Mouse (Mus musculus): ENCODE results near the gene Dpp6.

Gene Dpp6

DNA sequence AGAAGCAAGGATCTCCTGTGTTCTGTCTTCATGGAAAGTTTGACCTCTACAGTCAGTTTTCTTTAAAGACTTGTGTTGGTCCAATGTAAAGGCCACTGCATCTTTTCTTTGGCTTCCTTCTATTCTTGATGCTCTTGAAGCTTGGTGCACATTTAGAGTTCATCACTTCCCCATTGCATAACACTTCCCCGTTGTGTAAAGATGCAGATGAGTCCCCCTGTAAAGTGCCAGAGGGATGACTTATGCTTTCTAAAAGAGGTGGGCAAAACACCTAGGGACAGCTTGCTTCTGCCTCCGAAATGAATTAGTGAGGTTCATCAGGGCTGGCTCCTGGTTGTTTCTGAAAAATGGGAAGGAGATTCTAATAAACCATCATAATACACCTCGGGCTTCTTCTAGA is 553.8 kb downstream of the Dpp6 start:
- DNase-seq (ENCODE audit: low read depth, low spot score): no peak

DNA sequence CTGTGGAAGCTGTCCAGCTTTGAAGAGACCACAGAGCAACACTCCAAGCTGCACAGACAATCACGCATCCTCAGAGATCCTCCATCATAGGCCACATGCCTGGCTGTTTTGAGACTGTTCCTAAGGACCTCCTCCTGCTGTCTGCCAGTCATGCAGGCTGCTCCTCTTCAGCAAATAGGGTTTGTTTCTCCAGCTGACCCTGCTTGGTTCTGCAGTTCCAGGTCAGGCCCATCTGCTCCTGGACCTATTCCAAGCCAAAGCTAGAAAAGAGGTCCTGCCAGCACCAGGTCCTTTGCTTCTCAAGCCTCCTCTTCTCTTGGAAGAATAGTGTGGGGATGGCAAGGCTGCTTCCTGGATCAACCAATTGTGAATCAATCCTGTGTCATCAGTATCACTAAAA is 556.9 kb downstream of the Dpp6 start:
- DNase-seq (ENCODE audit: low read depth, low spot score): no peak

GRCm38 (mm10) chr5:27375841-27376240 is 558.8 kb downstream of the Dpp6 start:
- no peak for DNase-seq (ENCODE audit: low read depth, low spot score)

- DNase-seq (ENCODE audit: low read depth, low spot score): no peak
Measured at GRCm38 (mm10) chr5:27380656-27381385, 563.8 kb downstream of the Dpp6 start.

DNA sequence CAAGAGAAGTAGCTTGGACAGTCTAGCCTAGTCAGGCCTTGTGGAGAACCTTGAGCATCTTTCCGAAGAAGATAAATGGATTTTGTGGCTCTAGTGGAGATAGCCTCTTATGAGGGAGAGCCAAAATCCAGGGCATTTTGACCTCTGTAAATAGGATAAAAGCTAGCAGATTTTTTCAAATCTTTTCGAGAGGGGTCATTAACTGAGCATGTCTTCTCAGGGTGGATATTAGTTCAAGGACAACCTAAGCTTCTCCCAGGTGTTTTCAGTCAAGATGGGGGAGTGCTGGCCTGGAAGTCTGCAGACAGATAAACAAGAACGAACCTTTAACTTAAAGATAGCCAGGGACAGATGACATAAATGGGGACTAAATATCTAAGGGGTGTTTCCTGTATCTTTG is 581.4 kb downstream of the Dpp6 start:
- no peak for DNase-seq (ENCODE audit: low read depth, low spot score)

- DNase-seq (ENCODE audit: low read depth, low spot score): no peak
Measured at GRCm38 (mm10) chr5:27399111-27399510, 582.1 kb downstream of the Dpp6 start.

GRCm38 (mm10) chr5:27402616-27403015 is 585.6 kb downstream of the Dpp6 start:
- DNase-seq (ENCODE audit: low read depth, low spot score): no peak

DNA sequence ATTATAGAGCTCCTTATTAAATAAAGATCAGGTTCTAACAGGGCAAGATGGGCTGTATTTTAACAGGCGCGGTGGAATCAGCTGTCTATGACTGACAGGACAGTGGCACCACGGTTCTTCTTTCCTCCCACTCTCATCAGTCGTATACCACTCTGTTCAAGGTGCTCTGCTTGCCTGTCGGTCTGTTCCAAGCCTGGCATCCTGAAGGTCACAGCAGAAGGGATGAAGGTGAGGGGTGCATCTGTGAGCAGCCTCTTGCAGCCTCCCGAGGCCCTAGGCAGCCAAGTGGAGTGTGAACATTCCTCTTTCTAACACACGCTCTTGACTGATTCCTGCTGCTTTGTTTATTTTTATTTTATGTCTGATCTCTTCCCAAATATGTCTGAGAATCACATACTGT is 591.9 kb downstream of the Dpp6 start:
- no peak for DNase-seq (ENCODE audit: low read depth, low spot score)

DNA sequence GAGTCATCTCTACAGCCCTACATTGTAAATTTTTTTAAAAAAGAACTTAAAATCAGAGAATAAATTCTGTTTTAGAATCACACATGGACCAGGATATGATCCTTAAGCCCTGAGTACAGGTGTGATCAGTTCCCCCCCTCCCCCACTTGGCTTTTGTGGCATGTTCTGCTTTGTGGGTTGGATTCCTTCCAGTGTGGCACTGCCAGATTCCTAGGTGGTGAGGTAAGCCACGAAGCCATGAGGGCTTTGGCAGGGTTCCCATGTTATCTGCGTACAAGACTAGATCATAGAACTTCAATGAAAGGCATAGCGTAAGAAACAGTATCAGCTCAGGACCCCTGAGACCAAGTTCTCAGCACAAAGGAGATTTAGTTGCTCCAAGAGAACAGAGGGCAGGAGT is 596.0 kb downstream of the Dpp6 start:
- DNase-seq (ENCODE audit: low read depth, low spot score): peak; percentile 6

GRCm38 (mm10) chr5:27415518-27415917 is 598.5 kb downstream of the Dpp6 start:
- no peak for DNase-seq (ENCODE audit: low read depth, low spot score)

DNA sequence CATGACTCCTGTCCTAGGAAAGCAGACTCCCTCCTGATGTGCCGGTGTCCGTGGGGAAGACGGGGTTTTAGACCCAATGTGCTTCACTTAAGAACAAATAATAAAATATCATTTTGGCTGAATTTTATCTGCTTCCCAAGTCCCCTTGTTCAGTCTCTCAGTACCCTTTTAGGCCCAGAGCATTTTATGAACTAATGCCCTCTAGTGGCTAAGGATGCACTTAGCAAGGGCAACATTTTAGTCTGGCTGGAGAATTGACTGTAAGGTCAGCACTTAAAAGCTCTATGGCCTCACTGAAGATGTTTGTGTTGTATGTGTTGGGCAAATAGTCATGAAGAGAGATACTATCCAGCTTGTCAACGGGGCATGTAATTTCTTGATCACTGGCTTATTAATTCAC is 599.6 kb downstream of the Dpp6 start:
- DNase-seq (ENCODE audit: low read depth, low spot score): peak; percentile 1

DNA sequence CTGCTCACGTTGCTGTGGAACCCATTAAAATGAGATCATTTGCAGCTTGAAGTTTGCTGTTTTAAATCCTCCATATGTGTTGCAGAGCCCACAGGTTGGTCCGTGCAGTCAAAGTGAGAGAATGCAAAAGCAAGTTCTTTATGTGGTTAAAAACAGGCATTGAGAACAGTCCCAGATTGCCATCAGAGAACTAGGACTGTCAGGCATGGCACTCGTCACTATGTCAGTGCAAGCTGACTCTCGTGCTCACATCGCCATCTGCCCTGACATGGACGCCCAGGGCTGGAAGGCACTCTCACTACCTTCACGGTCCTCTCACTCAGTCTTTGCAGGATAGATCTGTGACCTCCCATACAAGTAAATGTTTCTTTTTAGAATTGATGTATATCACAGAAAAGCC is 600.4 kb downstream of the Dpp6 start:
- DNase-seq (ENCODE audit: low read depth, low spot score): no peak

DNA sequence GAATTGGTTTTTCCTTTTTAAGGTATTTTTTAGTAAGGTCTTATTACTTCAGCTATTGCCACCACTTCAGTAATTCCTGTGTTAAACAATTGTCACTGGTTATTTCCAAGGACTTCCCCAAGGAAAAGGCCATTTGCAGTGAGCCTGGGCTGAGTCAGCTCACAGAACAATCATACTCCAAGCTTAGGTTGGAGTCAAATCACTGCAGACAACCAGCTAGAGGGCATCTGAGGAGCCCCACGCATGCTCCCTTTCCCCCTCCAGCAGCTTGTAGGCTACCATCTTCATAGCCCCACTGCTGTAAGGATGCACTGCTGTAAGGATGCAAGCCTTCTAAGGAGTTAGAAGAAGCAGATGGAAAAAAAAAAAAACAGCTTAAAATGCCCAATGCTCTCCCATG is 601.9 kb downstream of the Dpp6 start:
- DNase-seq (ENCODE audit: low read depth, low spot score): no peak

DNA sequence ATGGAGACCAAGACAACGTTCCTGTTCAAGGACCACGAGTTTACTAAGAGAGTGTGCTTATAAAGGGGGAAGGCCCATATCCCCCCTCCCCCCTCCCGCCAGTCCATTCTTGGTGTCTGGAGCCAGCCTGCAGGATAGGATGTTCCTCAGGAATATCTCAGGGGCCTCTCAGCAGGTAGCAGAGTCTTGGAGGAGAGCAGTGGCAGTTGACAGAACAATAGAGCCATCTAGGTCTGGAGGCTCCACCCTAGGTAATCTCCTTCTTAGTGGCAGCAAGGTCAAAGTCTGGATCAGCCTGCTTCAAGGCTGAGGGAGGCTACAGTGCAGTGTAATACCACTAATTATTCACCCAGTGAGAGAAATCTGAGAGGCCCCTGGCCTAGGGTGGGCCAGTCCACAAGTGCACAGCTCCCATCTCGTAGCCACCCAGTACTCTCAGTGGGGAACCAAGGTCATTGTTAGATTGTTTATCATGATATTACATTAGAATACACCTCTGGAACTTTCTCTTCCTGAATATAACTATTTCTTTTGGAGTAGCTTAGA is 604.2 kb downstream of the Dpp6 start:
- DNase-seq (ENCODE audit: low read depth, low spot score): no peak

DNA sequence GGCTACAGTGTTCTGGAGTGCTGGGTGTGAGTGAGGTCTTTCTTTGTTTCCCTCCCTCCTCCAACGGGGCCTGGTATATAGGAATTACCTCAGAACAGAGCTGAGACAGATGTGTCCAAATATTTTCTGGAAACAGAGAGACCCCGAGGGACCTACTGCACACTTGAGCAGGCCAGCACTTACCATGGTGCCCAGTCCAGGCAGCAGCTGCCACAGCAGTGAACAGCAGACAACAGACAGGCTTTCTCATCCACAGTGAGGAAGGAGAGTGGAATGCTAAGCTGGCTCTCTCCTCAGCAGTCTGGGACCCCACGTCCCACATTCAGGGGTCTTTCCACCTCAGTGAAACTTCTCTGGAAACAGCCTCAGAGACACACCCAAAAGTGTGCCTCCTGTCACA is 606.8 kb downstream of the Dpp6 start:
- DNase-seq (ENCODE audit: low read depth, low spot score): no peak

DNA sequence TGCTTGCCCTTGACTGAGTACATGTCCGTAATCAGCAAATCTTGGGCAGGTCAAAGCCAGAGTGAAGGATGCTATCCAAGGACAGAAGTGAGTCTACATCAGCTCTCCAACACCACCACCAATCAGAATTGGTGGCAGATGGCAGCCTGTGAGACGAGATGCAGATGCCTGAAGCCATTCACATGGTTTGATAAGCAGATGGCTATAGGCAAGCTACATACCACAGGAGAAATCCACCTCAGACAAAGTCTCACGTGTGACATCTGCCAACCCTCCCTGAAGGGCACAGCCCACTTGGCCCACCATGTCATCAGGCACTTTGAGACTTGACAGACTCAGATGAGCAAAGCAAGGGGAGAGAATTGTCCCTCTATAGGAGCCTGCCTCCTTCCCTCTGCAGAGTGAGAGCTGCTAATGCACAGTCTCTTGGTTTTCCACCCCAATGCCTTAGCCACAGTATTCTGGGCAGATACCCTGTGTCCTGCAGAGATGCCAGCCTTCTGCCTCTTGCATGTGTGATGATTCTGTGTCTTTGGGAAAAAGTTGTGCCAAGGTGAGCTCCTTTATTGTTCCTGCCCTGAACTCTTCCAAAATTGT is 607.6 kb downstream of the Dpp6 start:
- no peak for DNase-seq (ENCODE audit: low read depth, low spot score)

DNA sequence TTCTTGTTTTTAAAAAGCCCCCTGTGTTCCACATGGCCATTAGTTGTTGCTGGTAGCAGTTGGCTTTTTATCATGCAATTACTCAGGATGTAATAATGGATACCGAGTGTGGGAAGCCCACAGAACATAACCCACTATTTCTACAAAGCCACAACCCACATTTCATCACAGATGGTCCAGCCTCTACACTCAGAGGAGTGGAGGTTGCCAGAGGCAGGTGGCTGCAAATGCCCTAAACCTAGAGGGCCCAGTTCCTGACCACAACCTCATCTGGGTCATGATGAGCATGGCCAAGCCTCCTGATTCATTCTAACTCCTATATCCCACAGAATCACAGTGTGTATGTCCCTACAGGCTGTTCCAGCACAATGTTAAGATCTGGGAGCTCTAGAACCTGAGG is 609.2 kb downstream of the Dpp6 start:
- no peak for DNase-seq (ENCODE audit: low read depth, low spot score)

DNA sequence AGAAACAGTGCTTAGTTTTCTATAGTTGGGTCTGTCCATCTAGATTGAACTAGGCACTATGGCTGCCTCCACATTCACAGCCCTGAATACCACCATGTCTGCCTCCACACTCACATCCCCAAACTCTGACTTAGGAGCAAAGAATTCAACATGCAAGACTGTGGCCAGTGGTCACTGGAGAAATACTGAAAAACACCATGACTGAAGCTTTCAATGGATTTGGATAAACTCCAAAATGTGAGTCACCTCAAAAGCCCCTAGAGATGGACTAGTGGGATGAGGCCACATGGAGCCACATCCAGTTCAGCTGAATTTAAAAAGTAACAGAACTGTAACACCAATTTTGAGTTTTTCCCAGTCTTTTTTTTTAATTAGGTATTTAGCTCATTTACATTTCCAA is 616.6 kb downstream of the Dpp6 start:
- no peak for DNase-seq (ENCODE audit: low read depth, low spot score)

DNA sequence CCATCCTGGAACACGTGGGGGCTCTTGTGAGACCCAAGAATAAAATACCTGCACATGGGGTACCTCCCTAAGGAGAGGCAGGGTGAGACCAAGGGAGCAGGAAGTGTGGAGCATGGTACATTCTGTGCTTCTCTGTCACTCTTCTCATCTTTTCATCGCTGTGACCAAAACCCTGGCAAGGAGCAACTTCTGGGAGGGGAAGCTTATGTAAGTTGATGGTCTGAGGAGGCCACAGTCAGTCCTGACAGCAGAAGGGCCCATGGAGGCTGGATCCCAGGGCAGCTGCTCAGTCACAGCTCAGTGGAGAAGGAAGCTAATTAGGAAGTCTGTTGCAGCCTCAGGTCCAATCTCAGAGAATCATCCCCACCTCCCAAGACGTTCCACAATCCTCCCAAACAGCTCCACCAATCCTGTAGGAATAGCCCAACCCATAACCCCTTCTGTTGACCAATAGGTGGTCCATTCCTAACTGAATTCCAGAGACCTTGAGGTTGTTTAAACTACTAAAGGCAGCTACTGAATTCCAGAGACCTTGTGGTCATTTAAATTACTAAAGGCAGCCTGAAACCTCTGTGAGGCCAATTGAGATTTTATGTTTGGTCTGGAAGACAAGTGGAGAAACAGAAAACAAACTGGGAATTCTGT is 636.3 kb downstream of the Dpp6 start:
- no peak for DNase-seq (ENCODE audit: low read depth, low spot score)

DNA sequence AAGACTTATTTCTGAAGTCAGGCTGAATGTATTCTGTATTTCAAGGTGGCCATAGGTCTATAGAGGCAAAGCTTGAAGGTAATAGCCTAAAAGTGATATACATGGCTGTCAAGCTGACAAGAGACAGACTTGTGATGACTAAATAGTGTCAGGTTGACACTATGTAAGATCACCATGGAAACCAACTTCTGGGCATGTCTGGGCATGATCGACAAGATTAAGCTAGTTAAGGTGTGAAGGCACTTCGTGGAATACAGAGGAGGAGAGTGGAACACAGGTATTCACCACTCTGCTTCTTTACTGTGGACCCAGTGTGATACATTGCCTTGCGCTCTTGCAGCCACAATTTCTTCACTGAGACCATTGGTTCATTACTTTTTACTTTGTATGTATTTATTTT is 637.4 kb downstream of the Dpp6 start:
- DNase-seq (ENCODE audit: low read depth, low spot score): no peak

GRCm38 (mm10) chr5:27456981-27457380 is 640.0 kb downstream of the Dpp6 start:
- DNase-seq (ENCODE audit: low read depth, low spot score): no peak

GRCm38 (mm10) chr5:27457686-27458085 is 640.7 kb downstream of the Dpp6 start:
- DNase-seq (ENCODE audit: low read depth, low spot score): no peak

DNA sequence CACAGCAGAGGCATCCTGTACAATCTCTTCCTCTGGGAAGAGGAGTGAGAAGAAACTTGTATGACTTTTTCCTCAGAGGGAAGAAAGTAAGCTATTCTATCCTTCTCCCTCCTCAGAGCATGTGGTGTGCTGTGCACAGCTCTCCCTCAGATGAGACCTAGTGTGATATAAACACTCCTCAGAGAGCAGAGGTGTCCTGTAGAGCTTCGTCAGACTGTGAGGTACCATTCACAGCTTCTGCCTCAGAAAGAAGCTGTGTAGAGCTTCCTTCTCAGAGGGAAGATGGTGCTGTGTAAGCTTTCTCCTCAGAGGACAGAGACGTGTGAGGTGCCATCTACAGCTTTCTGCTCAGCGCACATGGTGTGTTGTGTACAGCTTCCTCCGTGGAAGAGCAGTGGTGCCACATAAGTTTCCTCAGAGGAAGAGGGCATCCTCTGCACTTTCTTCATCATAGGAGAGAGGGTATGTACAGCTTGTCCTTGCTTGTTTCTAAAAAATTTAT is 658.0 kb downstream of the Dpp6 start:
- no peak for DNase-seq (ENCODE audit: low read depth, low spot score)

Data from skeletal muscle tissue, adult 2 months (tissue).